Mouse (Mus musculus) liver, embryonic 12.5 days (tissue): ENCODE data around the gene Alkbh5. TPM values are rescaled to one million over a fixed set of nuclear protein-coding genes. Genes with fewer than 3 reads are reported as not detected.
"Not testable (repeated sequence)": the region's sequence is repeated elsewhere in the genome, so short reads cannot be mapped to it uniquely, and the experiment has no call there.

Source experiments
- ATAC-seq: fragments of 200-750 bp; cut with Nextera tagmentation; 2 replicates; pipeline ENCODE4 v1.8.0; 2017; ENCODE audit warnings: moderate number of reproducible peaks, mild to moderate bottlenecking, moderate library complexity
- H3K27ac ChIP-seq: fragments of 300-500 bp; sonication (generic); 2 replicates; pipeline ENCODE4 v1.5.1; 2016; ENCODE audit warnings: mild to moderate bottlenecking
- H3K27me3 ChIP-seq: fragments of 300-500 bp; sonication (generic); replicated peaks from 2 replicates; pipeline ENCODE4 v1.6.1; 2016; ENCODE audit warnings: mild to moderate bottlenecking, moderate library complexity
- H3K36me3 ChIP-seq: fragments of 300-500 bp; sonication (generic); 2 replicates; pipeline ENCODE4 v1.6.1; 2016; ENCODE audit warnings: mild to moderate bottlenecking, moderate library complexity
- H3K4me1 ChIP-seq: fragments of 300-500 bp; sonication (generic); 2 replicates; pipeline ENCODE4 v1.6.1; 2016
- H3K4me2 ChIP-seq: fragments of 300-500 bp; sonication (generic); 2 replicates; pipeline ENCODE4 v1.6.1; 2016; ENCODE audit warnings: mild to moderate bottlenecking, moderate library complexity
- H3K4me3 ChIP-seq: fragments of 300-500 bp; sonication (generic); 2 replicates; pipeline ENCODE4 v1.5.1; 2016; ENCODE audit warnings: mild to moderate bottlenecking, moderate library complexity
- H3K9ac ChIP-seq: fragments of 300-500 bp; sonication (generic); 2 replicates; pipeline ENCODE4 v1.6.1; 2016; ENCODE audit warnings: mild to moderate bottlenecking, moderate library complexity
- H3K9me3 ChIP-seq: fragments of 300-500 bp; sonication (generic); replicated peaks from 2 replicates; pipeline ENCODE4 v1.6.1; 2016; ENCODE audit warnings: mild to moderate bottlenecking, moderate library complexity
- WGBS: fragments of 180-500 bp; shearing (Covaris S2); methylation state at CpG from one replicate; pipeline ENCODE4 v1.1.7; 2016; ENCODE audit not compliant: insufficient replicate concordance; 5-methylcytosine and 5-hydroxymethylcytosine counted together
- polyA plus RNA-seq: library from polyadenylated mRNA; unstranded; fragments of >200 nt; fragmentation: Nextera tagmentation; extraction: Ambion mirVana; gene quantifications from 2 replicates; pipeline ENCODE4 v1.2.1, GENCODE M21; 2016

The Alkbh5 gene
- polyA plus RNA-seq, 1 experiment from 2014 or later, result 32.7 TPM

DNA sequence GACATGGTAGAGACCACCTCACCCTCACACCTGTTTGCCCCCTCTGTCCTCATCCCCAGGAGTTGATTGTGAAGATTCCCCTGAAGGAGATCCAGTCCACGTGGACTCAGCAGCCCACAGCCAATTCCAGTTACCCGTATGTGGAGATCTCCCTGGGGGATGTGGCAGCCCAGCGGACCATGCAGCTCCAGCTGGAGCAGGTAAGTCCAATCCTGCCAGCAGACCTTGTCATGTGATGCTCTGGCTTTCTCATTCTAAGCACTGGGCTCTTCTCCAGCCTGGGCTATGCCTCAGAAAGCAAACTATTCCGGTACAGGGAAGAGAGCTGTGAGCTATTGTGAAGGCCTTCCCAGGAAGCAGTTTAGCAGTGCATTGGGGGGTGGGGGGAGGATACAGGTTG, 9.7 kb upstream of the Alkbh5 start:
- 74% methylated on average over 4 of the region's 4 CpGs for WGBS
- H3K36me3 ChIP-seq, result no peaks in the 10 kb centered on the region
- no peak overlapping the region for H3K9ac ChIP-seq
- ATAC-seq, result no peak
- H3K27ac ChIP-seq, result no peak overlapping the region
- H3K4me2 ChIP-seq, result no peak overlapping the region
- no peaks in the 10 kb centered on the region for H3K4me1 ChIP-seq
- H3K9me3 ChIP-seq, result no peaks in the 10 kb centered on the region
- peaks cover 11% of the 10 kb centered on the region for H3K27me3 ChIP-seq
- no peak overlapping the region for H3K4me3 ChIP-seq

DNA sequence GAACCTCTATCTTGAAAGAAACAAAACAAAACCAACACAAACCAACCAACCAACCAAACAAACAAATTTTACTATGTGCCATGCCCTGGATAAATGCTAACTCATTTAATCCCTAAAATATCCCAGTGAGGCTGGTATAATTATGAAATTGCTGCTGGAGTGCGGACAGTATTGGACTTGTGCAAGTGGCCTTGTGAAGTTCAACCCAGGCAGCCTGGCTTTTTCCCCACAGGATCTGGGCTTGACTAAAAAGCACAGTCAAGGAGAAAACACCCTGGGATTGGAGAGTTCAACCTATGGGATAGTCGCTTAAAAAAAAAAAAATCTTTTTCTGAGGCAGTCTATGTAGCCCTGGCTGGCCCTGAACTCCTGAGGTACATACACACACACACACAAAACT, 505 bp upstream of the Alkbh5 start:
- no peak for ATAC-seq
- Histone ChIP-seq H3K27me3 (peaks cover 14% of the 10 kb centered on the region), H3K9me3 (no peaks in the 10 kb centered on the region), H3K4me1 (peaks cover 28% of the 10 kb centered on the region), H3K4me2 (no peak overlapping the region), H3K4me3 (no peak overlapping the region), H3K9ac (peak overlapping the region; percentile 97; the same call in 1 of the 2 replicates), H3K36me3 (peaks cover 8% of the 10 kb centered on the region; the same call in 1 of the 2 replicates), H3K27ac (peak overlapping the region; percentile 98; the same call in 1 of the 2 replicates)
- 95% methylated on average over 2 of the region's 2 CpGs for WGBS

DNA sequence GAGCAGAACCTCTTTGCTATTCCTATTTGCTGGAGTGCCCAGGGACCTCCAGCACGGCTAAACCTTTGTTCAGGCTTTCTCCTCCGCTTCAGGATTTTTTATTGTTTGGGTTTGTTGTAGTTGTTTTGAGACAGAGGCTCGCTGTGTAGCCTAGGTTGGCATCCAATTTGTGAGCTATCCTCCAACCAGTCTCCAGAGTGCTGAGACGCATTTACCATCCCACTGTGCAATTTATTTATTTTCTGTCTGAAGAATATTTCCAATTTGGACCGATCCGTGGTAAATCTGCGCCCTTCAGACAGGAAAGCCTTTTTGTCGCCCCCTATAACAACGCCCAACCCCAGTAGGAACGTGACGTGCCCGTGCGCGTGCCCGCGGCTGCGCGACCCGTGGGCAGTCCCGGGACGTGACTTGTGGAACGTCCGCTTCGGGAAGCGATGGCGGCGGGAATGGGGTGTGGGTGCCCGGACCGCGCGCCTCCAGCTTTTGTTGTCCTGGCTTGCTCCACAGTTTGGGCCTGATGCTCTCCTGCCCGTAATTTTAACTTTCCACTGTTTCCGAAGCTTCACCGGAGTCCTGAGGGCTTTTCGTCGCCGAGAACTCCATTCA, 782 bp downstream of the Alkbh5 start:
- peak; percentile 74 for ATAC-seq
- no peaks in the 10 kb centered on the region for H3K9me3 ChIP-seq
- H3K4me2 ChIP-seq, result peak overlapping the region; percentile 95
- H3K4me3 ChIP-seq, result peak overlapping the region; percentile 96
- H3K27me3 ChIP-seq, result peaks cover 9% of the 10 kb centered on the region; the same call in 1 of the 2 replicates
- H3K36me3 ChIP-seq, result peaks cover 18% of the 10 kb centered on the region
- peaks cover 39% of the 10 kb centered on the region for H3K4me1 ChIP-seq
- WGBS, result under 1% methylated on average over 37 of the region's 37 CpGs
- peak overlapping the region; percentile 97 for H3K9ac ChIP-seq
- H3K27ac ChIP-seq, result peak overlapping the region; percentile 98

- H3K27ac ChIP-seq, result peak overlapping the region; percentile 98
- peak overlapping the region; percentile 96 for H3K4me3 ChIP-seq
- H3K4me1 ChIP-seq, result peaks cover 46% of the 10 kb centered on the region
- WGBS, result under 1% methylated on average over 91 of the region's 91 CpGs
- H3K9me3 ChIP-seq, result no peaks in the 10 kb centered on the region
- H3K36me3 ChIP-seq, result peaks cover 26% of the 10 kb centered on the region
- peak; percentile 82 for ATAC-seq
- H3K27me3 ChIP-seq, result peaks cover 9% of the 10 kb centered on the region; the same call in 1 of the 2 replicates
- H3K4me2 ChIP-seq, result peak overlapping the region; percentile 95
- H3K9ac ChIP-seq, result peak overlapping the region; percentile 97
Measured at GRCm38 (mm10) chr11:60537468-60538347, 1.5 kb downstream of the Alkbh5 start.

- under 1% methylated on average over 93 of the region's 93 CpGs for WGBS
- peak overlapping the region; percentile 98 for H3K27ac ChIP-seq
- peak overlapping the region; percentile 95 for H3K4me2 ChIP-seq
- ATAC-seq, result peak; percentile 51
- peak overlapping the region; percentile 96 for H3K4me3 ChIP-seq
- H3K9me3 ChIP-seq, result no peaks in the 10 kb centered on the region
- H3K36me3 ChIP-seq, result peaks cover 35% of the 10 kb centered on the region
- H3K9ac ChIP-seq, result peak overlapping the region; percentile 97
- H3K27me3 ChIP-seq, result peaks cover under 1% of the 10 kb centered on the region; the same call in 1 of the 2 replicates
- H3K4me1 ChIP-seq, result peaks cover 56% of the 10 kb centered on the region
Measured at GRCm38 (mm10) chr11:60538371-60539281, 2.4 kb downstream of the Alkbh5 start.

DNA sequence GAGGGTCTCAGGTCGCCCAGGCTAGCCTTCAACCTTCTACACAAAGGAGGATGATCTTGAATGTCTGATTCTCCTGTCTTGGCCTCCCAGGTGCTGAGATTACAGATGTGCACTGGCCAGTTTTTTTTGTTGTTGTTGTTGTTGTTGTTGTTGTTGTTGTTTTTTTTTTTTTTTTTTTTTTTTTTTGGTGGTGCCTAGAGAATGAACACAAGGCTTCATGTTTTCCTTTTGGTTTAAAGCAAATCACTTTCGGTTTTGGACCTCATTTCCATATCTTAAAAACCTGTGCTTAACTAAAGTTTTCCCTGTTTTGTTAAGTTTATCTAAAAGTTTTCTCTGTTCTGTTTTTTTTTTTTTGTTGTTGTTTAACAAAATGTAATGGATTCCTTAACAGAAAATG, 3.4 kb downstream of the Alkbh5 start:
- Histone ChIP-seq H3K27ac (no peak overlapping the region), H3K4me2 (peak overlapping the region; percentile 95), H3K4me1 (peaks cover 63% of the 10 kb centered on the region), H3K9ac (peak overlapping the region; percentile 97), H3K9me3 (no peaks in the 10 kb centered on the region), H3K4me3 (peak overlapping the region; percentile 96), H3K27me3 (no peaks in the 10 kb centered on the region), H3K36me3 (peaks cover 44% of the 10 kb centered on the region)
- 13% methylated on average over 2 of the region's 2 CpGs for WGBS
- no peak for ATAC-seq

- 19% methylated on average over 4 of the region's 4 CpGs for WGBS
- Histone ChIP-seq H3K27me3 (no peaks in the 10 kb centered on the region), H3K9ac (peak overlapping the region; percentile 63), H3K4me3 (peak overlapping the region; percentile 96), H3K36me3 (peaks cover 47% of the 10 kb centered on the region), H3K27ac (no peak overlapping the region), H3K9me3 (no peaks in the 10 kb centered on the region), H3K4me1 (peaks cover 67% of the 10 kb centered on the region), H3K4me2 (peak overlapping the region; percentile 95)
- no peak for ATAC-seq
Measured at GRCm38 (mm10) chr11:60540002-60540610, 3.9 kb downstream of the Alkbh5 start.

DNA sequence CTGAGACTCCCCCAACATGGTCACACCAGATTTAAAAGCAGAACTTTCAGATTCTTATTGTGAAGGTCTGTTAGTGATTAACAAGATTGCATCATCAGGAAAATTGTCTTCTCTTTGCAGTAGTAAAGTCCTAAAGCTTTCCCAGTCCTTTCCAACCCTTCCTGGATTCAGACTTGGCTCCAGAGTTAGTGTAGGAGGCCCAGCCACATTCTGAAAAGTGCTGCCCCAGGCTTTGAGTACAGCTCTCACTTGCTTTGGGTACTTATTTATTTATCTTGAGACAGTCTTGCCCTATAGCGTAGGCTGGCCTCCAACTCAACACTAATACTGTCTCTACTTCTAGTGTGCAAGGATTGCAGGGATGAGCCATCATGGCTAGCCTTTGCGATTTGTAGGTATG, 4.6 kb downstream of the Alkbh5 start:
- 77% methylated on average over 2 of the region's 2 CpGs for WGBS
- Histone ChIP-seq H3K4me1 (peaks cover 71% of the 10 kb centered on the region), H3K27me3 (no peaks in the 10 kb centered on the region), H3K9me3 (no peaks in the 10 kb centered on the region), H3K36me3 (peaks cover 54% of the 10 kb centered on the region), H3K27ac (no peak overlapping the region), H3K4me2 (peak overlapping the region; percentile 95), H3K9ac (peak overlapping the region; percentile 63), H3K4me3 (peak overlapping the region; percentile 96)
- ATAC-seq, result no peak

DNA sequence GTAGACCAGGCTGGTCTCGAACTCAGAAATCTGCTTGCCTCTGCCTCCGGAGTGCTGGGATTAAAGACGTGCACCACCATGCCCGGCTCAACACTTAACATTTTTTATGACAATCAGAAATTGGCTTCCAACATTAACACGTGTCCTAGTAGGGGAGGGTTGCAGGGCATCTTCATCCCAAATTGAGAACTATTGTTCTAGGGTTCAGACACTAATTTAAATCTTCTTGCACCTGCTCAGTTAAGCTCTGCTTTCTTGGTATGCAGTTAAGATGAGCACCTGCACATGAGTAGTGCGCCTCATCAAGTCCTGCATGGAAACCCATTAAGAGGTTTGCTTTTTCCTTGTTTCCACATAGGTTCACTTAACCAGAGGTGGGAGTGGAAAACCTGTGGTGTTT, 5.7 kb downstream of the Alkbh5 start:
- no peak overlapping the region for H3K27ac ChIP-seq
- H3K4me2 ChIP-seq, result no peak overlapping the region
- ATAC-seq, result no peak
- peaks cover 63% of the 10 kb centered on the region for H3K36me3 ChIP-seq
- H3K27me3 ChIP-seq, result no peaks in the 10 kb centered on the region
- no peak overlapping the region for H3K4me3 ChIP-seq
- H3K9ac ChIP-seq, result no peak overlapping the region
- H3K4me1 ChIP-seq, result peaks cover 62% of the 10 kb centered on the region
- H3K9me3 ChIP-seq, result no peaks in the 10 kb centered on the region
- WGBS, result 82% methylated on average over 6 of the region's 6 CpGs

- not testable (repeated sequence) for H3K4me3 ChIP-seq, H3K9me3 ChIP-seq, H3K27ac ChIP-seq, ATAC-seq, H3K9ac ChIP-seq, H3K27me3 ChIP-seq, H3K4me2 ChIP-seq
- peaks cover 77% of the 10 kb centered on the region for H3K36me3 ChIP-seq
- WGBS, result 80% methylated on average over 5 of the region's 5 CpGs
- H3K4me1 ChIP-seq, result peaks cover 65% of the 10 kb centered on the region
Measured at GRCm38 (mm10) chr11:60543211-60543610, 7.0 kb downstream of the Alkbh5 start.

- Histone ChIP-seq H3K9ac (no peak overlapping the region), H3K9me3 (no peaks in the 10 kb centered on the region), H3K27me3 (no peaks in the 10 kb centered on the region), H3K4me1 (peaks cover 52% of the 10 kb centered on the region), H3K27ac (no peak overlapping the region), H3K36me3 (peaks cover 93% of the 10 kb centered on the region), H3K4me3 (no peak overlapping the region), H3K4me2 (no peak overlapping the region)
- WGBS, result 87% methylated on average over 4 of the region's 4 CpGs
- no peak for ATAC-seq
Measured at GRCm38 (mm10) chr11:60545433-60545832, 9.3 kb downstream of the Alkbh5 start.
